Mouse (Mus musculus) liver, adult (tissue): ENCODE data around the gene Dirc2.

Experiments
- GATA4 ChIP-seq: IDR thresholded peaks from 2 replicates; pipeline ENCODE4 v1.6.1; 2014; ENCODE audit warnings: mild to moderate bottlenecking, low read length; ENCODE audit not compliant: insufficient replicate concordance

Dirc2 gene

GRCm38 (mm10) chr16:35755502-35756334, 13.4 kb downstream of the Dirc2 start:
- TF ChIP-seq GATA4 = no peak

- no peak for TF ChIP-seq GATA4
Observed at GRCm38 (mm10) chr16:35753926-35754325, 15.2 kb downstream of the Dirc2 start.

GRCm38 (mm10) chr16:35751841-35752240, 17.3 kb downstream of the Dirc2 start:
- TF ChIP-seq GATA4 = no peak

GRCm38 (mm10) chr16:35749385-35749784, 19.8 kb downstream of the Dirc2 start:
- TF ChIP-seq GATA4 = no peak

GRCm38 (mm10) chr16:35748237-35748603, 20.9 kb downstream of the Dirc2 start:
- TF ChIP-seq GATA4 = no peak

- no peak for TF ChIP-seq GATA4
Observed at GRCm38 (mm10) chr16:35747417-35748236, 21.5 kb downstream of the Dirc2 start.

GRCm38 (mm10) chr16:35742251-35742937, 26.8 kb downstream of the Dirc2 start:
- no peak for TF ChIP-seq GATA4

GRCm38 (mm10) chr16:35741621-35742020, 27.5 kb downstream of the Dirc2 start:
- no peak for TF ChIP-seq GATA4

- TF ChIP-seq GATA4 = no peak
Observed at GRCm38 (mm10) chr16:35740943-35741342, 28.2 kb downstream of the Dirc2 start.

- TF ChIP-seq GATA4 = no peak
Observed at GRCm38 (mm10) chr16:35740357-35740756, 28.8 kb downstream of the Dirc2 start.

- no peak for TF ChIP-seq GATA4
Observed at GRCm38 (mm10) chr16:35739548-35739947, 29.6 kb downstream of the Dirc2 start.

GRCm38 (mm10) chr16:35738096-35738767, 30.9 kb downstream of the Dirc2 start:
- TF ChIP-seq GATA4 = no peak

- no peak for TF ChIP-seq GATA4
Observed at GRCm38 (mm10) chr16:35734038-35734437, 35.1 kb downstream of the Dirc2 start.

GRCm38 (mm10) chr16:35732096-35732495, 37.1 kb downstream of the Dirc2 start:
- TF ChIP-seq GATA4 = no peak

- no peak for TF ChIP-seq GATA4
Observed at GRCm38 (mm10) chr16:35729151-35729738, 39.9 kb downstream of the Dirc2 start.
